Mouse (Mus musculus) bone marrow, adult 2 months (tissue): ENCODE results near the gene Rtraf.

Experiments
- CTCF ChIP-seq: fragments of 200-500 bp; IDR thresholded peaks from 2 replicates; pipeline ENCODE4 v1.5.1; 2011; ENCODE audit warnings: low read length, control low read depth; ENCODE audit not compliant: control insufficient read depth, insufficient read depth
- POLR2A ChIP-seq: fragments of 200-500 bp; IDR thresholded peaks from 2 replicates; pipeline ENCODE4 v1.6.1; 2011; ENCODE audit warnings: low read depth, mild to moderate bottlenecking, control low read depth, low read length, borderline replicate concordance; ENCODE audit not compliant: control insufficient read depth

DNA sequence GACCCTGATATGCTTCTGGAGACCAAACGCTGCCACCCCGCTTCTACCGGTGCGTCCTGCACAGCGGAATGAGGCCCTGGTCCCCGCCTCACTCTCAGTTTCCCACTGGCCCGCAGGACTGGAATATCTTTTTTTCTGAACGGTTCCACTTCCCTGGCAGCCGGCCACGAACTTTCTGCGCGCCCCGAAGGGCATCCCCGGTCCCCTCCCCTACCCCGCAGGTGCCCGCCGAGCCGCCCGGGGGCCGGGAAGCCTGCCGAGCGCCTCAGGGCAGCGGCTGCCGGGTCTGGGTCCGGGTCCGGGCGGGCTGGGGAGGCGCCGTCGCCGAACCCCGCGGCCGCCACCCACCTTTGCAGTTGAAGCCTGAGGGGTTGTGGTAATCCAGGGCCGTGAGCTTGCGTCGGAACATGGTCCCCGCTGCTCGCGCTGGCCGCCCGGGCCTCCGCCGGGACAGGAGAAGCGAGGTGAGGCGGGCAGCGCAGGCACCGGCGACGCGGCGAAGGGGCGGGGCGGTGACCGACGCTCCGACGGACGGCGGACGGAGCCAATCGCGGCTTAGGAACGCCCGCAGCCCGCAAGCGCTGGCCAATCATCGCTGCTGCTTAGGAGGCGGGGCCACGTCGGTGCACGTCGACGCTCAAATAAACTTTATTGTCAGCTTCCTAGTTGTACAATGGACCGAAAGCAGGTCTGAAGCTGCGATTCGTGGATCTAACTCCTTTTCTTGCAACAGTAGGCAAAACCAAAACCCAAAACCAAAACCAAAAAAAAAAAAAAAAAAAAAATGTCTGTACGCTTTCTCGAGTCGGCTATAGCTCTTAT is at the start of gene Rtraf:
- TF ChIP-seq CTCF, result no peak; the same call in 1 of the 2 replicates
- TF ChIP-seq POLR2A, result peak; percentile 68; the same call in 1 of the 2 replicates
